Mouse (Mus musculus): ENCODE measurements at regions not wholly inside any gene's neighbourhood (a gene's known extent, or its start where the extent isn't known, plus 50 kb on each side); places are given as distances from the start of the nearest gene placed in this dataset.

DNA sequence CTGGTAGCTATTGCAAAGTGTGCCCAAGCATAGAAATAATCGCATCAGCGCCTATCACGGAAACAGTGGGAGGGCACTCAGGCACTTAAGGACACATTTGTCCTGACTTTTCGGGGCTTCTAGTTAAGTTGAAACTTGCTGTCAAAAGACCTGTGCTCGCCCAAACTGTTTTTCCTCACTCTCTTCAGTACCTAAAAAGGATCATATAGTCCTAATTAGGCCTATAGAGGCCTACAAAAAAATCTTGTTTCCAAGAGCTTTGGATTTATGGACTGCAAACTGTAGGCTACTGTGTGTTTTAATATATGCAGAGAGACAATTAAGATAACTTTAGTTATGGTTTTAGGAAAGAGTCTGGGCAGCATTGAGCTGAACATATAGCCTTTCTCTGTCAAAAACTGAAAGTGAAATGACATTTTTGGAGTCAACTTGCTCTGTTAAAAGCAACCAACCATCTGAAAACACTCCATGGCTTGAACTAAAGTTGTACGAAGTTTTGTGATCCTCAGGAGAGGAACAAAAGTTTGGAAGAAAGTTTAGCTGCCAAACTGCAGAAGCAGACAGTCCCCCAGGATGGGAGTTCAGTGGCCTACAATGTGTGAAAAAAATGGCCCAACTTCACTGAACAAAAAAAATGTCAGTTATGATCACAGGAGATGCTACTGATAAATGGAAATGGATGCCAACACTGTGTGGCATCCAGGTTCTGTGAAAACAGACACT lies 55.9 kb upstream of the Shisa3 start:
- no peak overlapping the region for H3K4me3 ChIP-seq (ENCODE audit: control insufficient read depth in 1 of 2, insufficient read depth in 1 of 2, low read depth in 2 of 2, low read length in 2 of 2)
- no peak overlapping the region for H3K27ac ChIP-seq (ENCODE audit: control insufficient read depth, low read depth, low read length)
- H3K9me3 ChIP-seq (replicated peaks; ENCODE audit: insufficient read depth, low read length), result no peaks in the 10 kb centered on the region
- no peaks in the 10 kb centered on the region for H3K79me2 ChIP-seq (ENCODE audit: control insufficient read depth, insufficient read depth, low read length, poor library complexity)
- TF ChIP-seq RCOR1 (IDR thresholded peaks at IDR 0.05; ENCODE audit: low read depth, low read length) (no peak), UBTF (IDR thresholded peaks at IDR 0.05; ENCODE audit: borderline replicate concordance, insufficient read depth, low read depth, low read length) (no peak), HCFC1 (IDR thresholded peaks at IDR 0.05; ENCODE audit: low read depth, low read length) (no peak), RAD21 (IDR thresholded peaks at IDR 0.05; ENCODE audit: low read depth, low read length) (no peak), ZNF384 (IDR thresholded peaks at IDR 0.05; ENCODE audit: low read depth, low read length) (no peak), SIN3A (IDR thresholded peaks at IDR 0.05; ENCODE audit: low read length) (no peak), POLR2AphosphoS5 (IDR thresholded peaks at IDR 0.05; ENCODE audit: borderline replicate concordance, low read depth, low read length) (no peak), NELFE (IDR thresholded peaks at IDR 0.05; ENCODE audit: low read depth, low read length) (no peak), TBP (IDR thresholded peaks at IDR 0.05; ENCODE audit: low read depth, low read length) (no peak), POLR2A (IDR thresholded peaks at IDR 0.05; ENCODE audit: control insufficient read depth in 1 of 2, insufficient read depth in 1 of 2, low read depth in 1 of 2, low read length in 2 of 2, poor library complexity in 1 of 2) (no peak), USF2 (IDR thresholded peaks at IDR 0.05; ENCODE audit: borderline replicate concordance in 1 of 2, insufficient read depth in 1 of 2, low read depth in 1 of 2, low read length in 2 of 2) (no peak), MAFK (IDR thresholded peaks at IDR 0.05; ENCODE audit: borderline replicate concordance, low read depth, low read length) (no peak), CHD1 (IDR thresholded peaks at IDR 0.05; ENCODE audit: low read depth, low read length) (no peak)
- no peaks in the 10 kb centered on the region for H3K36me3 ChIP-seq (ENCODE audit: control insufficient read depth in 1 of 2, insufficient read depth in 2 of 2, low read length in 2 of 2)
- H3K27me3 ChIP-seq (ENCODE audit: control insufficient read depth in 1 of 2, insufficient read depth in 2 of 2, low read length in 2 of 2), result no peaks in the 10 kb centered on the region
- no peaks in the 10 kb centered on the region for H3K4me1 ChIP-seq (ENCODE audit: control insufficient read depth in 1 of 2, insufficient read depth in 2 of 2, low read length in 2 of 2)
- DNase-seq (ENCODE audit: low read depth, low spot score), result no peak
- no peak overlapping the region for H3K9ac ChIP-seq (ENCODE audit: control insufficient read depth, low read depth, low read length, poor library complexity, severe bottlenecking)

- no peak overlapping the region for H3K27ac ChIP-seq (ENCODE audit: control insufficient read depth, low read depth, low read length)
- no peaks in the 10 kb centered on the region for H3K36me3 ChIP-seq (ENCODE audit: control insufficient read depth in 1 of 2, insufficient read depth in 2 of 2, low read length in 2 of 2)
- H3K4me3 ChIP-seq (ENCODE audit: control insufficient read depth in 1 of 2, insufficient read depth in 1 of 2, low read depth in 2 of 2, low read length in 2 of 2), result no peak overlapping the region
- no peaks in the 10 kb centered on the region for H3K9me3 ChIP-seq (replicated peaks; ENCODE audit: insufficient read depth, low read length)
- no peaks in the 10 kb centered on the region for H3K27me3 ChIP-seq (ENCODE audit: control insufficient read depth in 1 of 2, insufficient read depth in 2 of 2, low read length in 2 of 2)
- no peak for TF ChIP-seq POLR2AphosphoS5 (IDR thresholded peaks at IDR 0.05; ENCODE audit: borderline replicate concordance, low read depth, low read length)
- no peak for TF ChIP-seq TAL1 (IDR thresholded peaks at IDR 0.05; ENCODE audit: low read length)
- no peak for TF ChIP-seq KAT2A (conservative IDR thresholded peaks at IDR 0.05; ENCODE audit: low read depth, low read length)
- TF ChIP-seq USF1 (IDR thresholded peaks at IDR 0.05; ENCODE audit: low read depth, low read length), result no peak
- TF ChIP-seq GABPA (IDR thresholded peaks at IDR 0.05; ENCODE audit: low read depth, low read length), result no peak
- no peak for TF ChIP-seq NRF1 (IDR thresholded peaks at IDR 0.05; ENCODE audit: insufficient read depth, low read depth, low read length, poor library complexity, severe bottlenecking)
- no peak for TF ChIP-seq NELFE (IDR thresholded peaks at IDR 0.05; ENCODE audit: low read depth, low read length)
- TF ChIP-seq SMC3 (IDR thresholded peaks at IDR 0.05; ENCODE audit: low read depth, low read length), result no peak
- no peak for TF ChIP-seq E2F4 (IDR thresholded peaks at IDR 0.05; ENCODE audit: borderline replicate concordance, low read depth, low read length)
- TF ChIP-seq MAX (IDR thresholded peaks at IDR 0.05; ENCODE audit: low read length), result no peak
- TF ChIP-seq BHLHE40 (IDR thresholded peaks at IDR 0.05; ENCODE audit: borderline replicate concordance, low read depth, low read length), result no peak
- no peak for TF ChIP-seq CHD1 (IDR thresholded peaks at IDR 0.05; ENCODE audit: low read depth, low read length)
- no peak for TF ChIP-seq TCF12 (IDR thresholded peaks at IDR 0.05; ENCODE audit: low read depth, low read length)
- H3K79me2 ChIP-seq (ENCODE audit: control insufficient read depth, insufficient read depth, low read length, poor library complexity), result no peaks in the 10 kb centered on the region
- no peaks in the 10 kb centered on the region for H3K4me1 ChIP-seq (ENCODE audit: control insufficient read depth in 1 of 2, insufficient read depth in 2 of 2, low read length in 2 of 2)
- no peak overlapping the region for H3K9ac ChIP-seq (ENCODE audit: control insufficient read depth, low read depth, low read length, poor library complexity, severe bottlenecking)
- DNase-seq (ENCODE audit: low read depth, low spot score), result no peak
These were observed 54.8 kb upstream of the Shisa3 start for GRCm38 (mm10) chr5:67552865-67553264.

Data from MEL (cell line).